29 mouse cellular contexts compared by ENCODE assay signal in genomic region chr2:52114086-52114485, GRCm38 (mm10). TPM values are rescaled to one million over a fixed set of nuclear protein-coding genes. Genes with fewer than 3 reads are reported as not detected.
DNase-seq lines count a peak whose midpoint lies in the region; ATAC-seq and TF ChIP-seq lines count a peak whose summit lies in the region.
"Had no signal": no experiment of that assay in that cellular context is flagged by ENCODE, and none has a peak within 500 bp of the region (broad histone marks: within the 10 kb centered on the region; RNA-seq: fewer than 3 reads in every experiment).

No protein-coding gene starts in this region.

- no peaks in the 10 kb centered on the region for H3K9me3 ChIP-seq in ES-E14 (ENCODE audit: control insufficient read depth, insufficient read depth, low read depth, low read length)
- H3K9me3 ChIP-seq in embryonic facial prominence, embryonic 10.5 days = no peaks in the 10 kb centered on the region
- no peaks in the 10 kb centered on the region for H3K9me3 ChIP-seq in limb, embryonic 10.5 days (replicated peaks)
- no peaks in the 10 kb centered on the region for H3K9me3 ChIP-seq in hindbrain, embryonic 13.5 days
- H3K9me3 ChIP-seq: embryonic facial prominence, embryonic 13.5 days; hindbrain, embryonic 12.5 days; kidney, embryonic 15.5 days; limb, embryonic 15.5 days; liver, embryonic 13.5 days; megakaryocyte, embryonic 14.5 days; midbrain, embryonic 13.5 days; stomach, embryonic 15.5 days had no signal

- H3K9ac ChIP-seq in ES-E14 (ENCODE audit: insufficient read depth, low read depth, low read length, poor library complexity, severe bottlenecking) = peak overlapping the region; percentile 12; the same call in 1 of the 2 replicates
- H3K9ac ChIP-seq in hindbrain, embryonic 13.5 days = no peak overlapping the region
- H3K9ac ChIP-seq: embryonic facial prominence, embryonic 13.5 days; hindbrain, embryonic 12.5 days; kidney, embryonic 15.5 days; limb, embryonic 15.5 days; liver, embryonic 13.5 days; midbrain, embryonic 13.5 days; stomach, embryonic 15.5 days had no signal

- H3K4me1 ChIP-seq in ES-E14 (ENCODE audit: control insufficient read depth in 2 of 2, insufficient read depth in 2 of 2, low read length in 2 of 2, poor library complexity in 1 of 2) = no peaks in the 10 kb centered on the region
- 0 out of 2 replicates have a peak, but pooled peaks cover 3% of the 10 kb centered on the region for H3K4me1 ChIP-seq in embryonic facial prominence, embryonic 10.5 days
- peaks cover 4% of the 10 kb centered on the region; the same call in 1 of the 2 replicates for H3K4me1 ChIP-seq in limb, embryonic 10.5 days
- no peaks in the 10 kb centered on the region for H3K4me1 ChIP-seq in hindbrain, embryonic 13.5 days (replicated peaks)
- H3K4me1 ChIP-seq: embryonic facial prominence, embryonic 13.5 days; hindbrain, embryonic 12.5 days; kidney, embryonic 15.5 days; limb, embryonic 15.5 days; liver, embryonic 13.5 days; megakaryocyte, embryonic 14.5 days; midbrain, embryonic 13.5 days; stomach, embryonic 15.5 days had no signal

- WGBS in embryonic facial prominence, embryonic 10.5 days = 66% methylated on average over 1 of the region's 1 CpGs
- WGBS in limb, embryonic 10.5 days = 79% methylated on average over 1 of the region's 1 CpGs
- WGBS in hindbrain, embryonic 13.5 days = 96% methylated on average over 1 of the region's 1 CpGs

- peaks cover 50% of the 10 kb centered on the region for H3K36me3 ChIP-seq in ES-E14 (ENCODE audit: control insufficient read depth, insufficient read depth, low read length, poor library complexity, severe bottlenecking)
- H3K36me3 ChIP-seq in embryonic facial prominence, embryonic 10.5 days (replicated peaks) = peaks cover 99% of the 10 kb centered on the region
- H3K36me3 ChIP-seq in limb, embryonic 10.5 days = peaks cover 98% of the 10 kb centered on the region
- peaks cover 72% of the 10 kb centered on the region for H3K36me3 ChIP-seq in hindbrain, embryonic 13.5 days

- H3K4me2 ChIP-seq in hindbrain, embryonic 13.5 days = no peak overlapping the region
- H3K4me2 ChIP-seq: embryonic facial prominence, embryonic 13.5 days; hindbrain, embryonic 12.5 days; kidney, embryonic 15.5 days; limb, embryonic 15.5 days; liver, embryonic 13.5 days; midbrain, embryonic 13.5 days; stomach, embryonic 15.5 days had no signal

- ATAC-seq in hindbrain, embryonic 13.5 days (ENCODE audit: low FRiP score) = no peak
- ATAC-seq: forebrain, embryonic 16.5 days; intestine, postnatal 0 days; lung, postnatal 0 days; midbrain, embryonic 13.5 days had no signal

- no peak overlapping the region for H3K27ac ChIP-seq in ES-E14 (ENCODE audit: insufficient read depth, low read depth, low read length, poor library complexity, severe bottlenecking)
- H3K27ac ChIP-seq in embryonic facial prominence, embryonic 10.5 days (replicated peaks) = no peak overlapping the region
- no peak overlapping the region for H3K27ac ChIP-seq in limb, embryonic 10.5 days
- H3K27ac ChIP-seq in hindbrain, embryonic 13.5 days = no peak overlapping the region
- H3K27ac ChIP-seq: embryonic facial prominence, embryonic 13.5 days; hindbrain, embryonic 12.5 days; kidney, embryonic 15.5 days; limb, embryonic 15.5 days; liver, embryonic 13.5 days; midbrain, embryonic 13.5 days; stomach, embryonic 15.5 days had no signal

- H3K27me3 ChIP-seq in embryonic facial prominence, embryonic 10.5 days (replicated peaks; ENCODE audit: low read depth, poor library complexity, severe bottlenecking) = no peaks in the 10 kb centered on the region
- H3K27me3 ChIP-seq in limb, embryonic 10.5 days (ENCODE audit: low read depth, poor library complexity, severe bottlenecking) = no peaks in the 10 kb centered on the region
- no peaks in the 10 kb centered on the region for H3K27me3 ChIP-seq in hindbrain, embryonic 13.5 days
- H3K27me3 ChIP-seq: embryonic facial prominence, embryonic 13.5 days; hindbrain, embryonic 12.5 days; kidney, embryonic 15.5 days; limb, embryonic 15.5 days; liver, embryonic 13.5 days; megakaryocyte, embryonic 14.5 days; midbrain, embryonic 13.5 days; stomach, embryonic 15.5 days had no signal

- intact Hi-C loops in heart, postnatal 14 days (cut with DNase I) = no loop called here

- DNase-seq in ES-E14 (ENCODE audit: low read depth, low spot score) = no peak
- peak; percentile 31 for DNase-seq in embryo, embryonic 10 days (ENCODE audit: low spot score)
- DNase-seq in embryonic facial prominence, embryonic 10.5 days (ENCODE audit: low spot score) = peak; percentile 53
- peak; percentile 49 for DNase-seq in limb, embryonic 10.5 days (ENCODE audit: low spot score)
- DNase-seq in urinary bladder, postnatal 14 days (ENCODE audit: low spot score) = no peak
- DNase-seq in cerebellum, adult 9-11 months = no peak
- DNase-seq in heart, postnatal 14 days = no peak
- DNase-seq: adrenal gland, postnatal 10 days; B cell, adult 2 months; cerebellum, adult 8-10 months; cerebellum, postnatal 36 days; gastrocnemius, postnatal 10 days; heart, postnatal 36 days; liver, embryonic 13.5 days; lung, adult 18-20 months; lung, postnatal 4 days; right cerebral cortex, postnatal 25 days; thymus, postnatal 14 days had no signal

- in situ Hi-C loops in ES-E14 (cut with MboI; ENCODE audit: low sequenced_read_pairs in 2 of 2, unreplicated experiment in 2 of 2) = no loop called here

- no peak overlapping the region for H3K4me3 ChIP-seq in ES-E14 (ENCODE audit: insufficient read depth in 1 of 2, low read depth in 1 of 2, low read length in 2 of 2, poor library complexity in 1 of 2, severe bottlenecking in 1 of 2)
- H3K4me3 ChIP-seq in embryonic facial prominence, embryonic 10.5 days = no peak overlapping the region
- H3K4me3 ChIP-seq in limb, embryonic 10.5 days = no peak overlapping the region
- no peak overlapping the region for H3K4me3 ChIP-seq in hindbrain, embryonic 13.5 days
- H3K4me3 ChIP-seq: embryonic facial prominence, embryonic 13.5 days; hindbrain, embryonic 12.5 days; kidney, embryonic 15.5 days; limb, embryonic 15.5 days; liver, embryonic 13.5 days; megakaryocyte, embryonic 14.5 days; midbrain, embryonic 13.5 days; stomach, embryonic 15.5 days had no signal

TF ChIP-seq in ES-E14, 5 proteins besides CTCF, POLR2A, EP300 and RAD21:
- TF ChIP-seq ZNF384 (IDR thresholded peaks at IDR 0.05; ENCODE audit: low read depth, low read length) (no peak), MAFK (IDR thresholded peaks at IDR 0.05; ENCODE audit: insufficient read depth, low read depth, low read length) (no peak), HCFC1 (IDR thresholded peaks at IDR 0.05; ENCODE audit: borderline replicate concordance, insufficient read depth, low read length) (no peak)

RNA-seq across cellular contexts. Expression of gene Rif1, which starts 41.5 kb away (rescaled TPM):
- 223 and 245 TPM in 2 replicates for total RNA-seq in ES-E14 (2012; rRNA removed)
- polyA plus RNA-seq in embryonic facial prominence, embryonic 10.5 days (2016; fragmentation: Nextera tagmentation; extraction: Ambion mirVana) = 41.0 and 43.4 TPM in 2 replicates
- 46.5 and 50.1 TPM in 2 replicates for polyA plus RNA-seq in limb, embryonic 10.5 days (2016; fragmentation: Nextera tagmentation; extraction: Ambion mirVana)
- polyA plus RNA-seq in hindbrain, embryonic 13.5 days (2015; fragmentation: Nextera tagmentation; extraction: Ambion mirVana) = 20.0 and 21.1 TPM in 2 replicates
- total RNA-seq in heart, postnatal 14 days (2021) = 10 to 100 TPM; 20.0 to 21.0 TPM

Comparison
In these comparisons a context has a peak if more than half of its experiments do, and no peak if none do; other contexts are left out.
1. DNase-seq: peak in embryo, embryonic 10 days (single experiment), embryonic facial prominence, embryonic 10.5 days (single experiment) and limb, embryonic 10.5 days (single experiment); none in ES-E14 (single experiment), urinary bladder, postnatal 14 days (single experiment), cerebellum, adult 9-11 months (single experiment) and heart, postnatal 14 days (0 of 2).